Mouse (Mus musculus) heart, postnatal 0 days (tissue): Measurements from ENCODE around the gene Susd1.

Source experiments
- CTCF ChIP-seq: IDR thresholded peaks from 2 replicates; pipeline ENCODE4 v1.5.1; 2016; ENCODE audit warnings: antibody characterized with exemption, control low read depth, low read depth
- EP300 ChIP-seq: IDR thresholded peaks from 2 replicates; pipeline ENCODE4 v1.6.1; 2016; ENCODE audit warnings: antibody characterized with exemption, low read depth

DNA sequence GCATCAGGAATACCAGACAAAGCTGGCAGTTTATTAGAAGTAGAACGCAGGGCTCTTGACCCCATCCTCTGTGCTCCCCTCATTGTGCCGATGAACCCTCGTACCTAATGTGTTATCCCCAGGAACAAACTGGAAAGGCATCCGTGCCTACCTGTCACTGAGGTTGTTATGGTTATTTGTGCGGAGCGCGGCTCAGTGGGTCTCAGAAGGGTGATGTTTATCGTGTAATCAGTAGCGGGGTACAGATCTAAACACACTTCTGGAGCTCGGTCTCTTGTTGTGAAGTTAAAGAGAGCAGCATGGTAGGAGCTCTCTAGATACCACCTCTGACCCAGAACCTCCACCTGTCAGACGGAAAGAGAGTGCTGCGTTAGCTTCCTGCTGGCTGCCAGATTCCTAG lies 72.9 kb downstream of the Susd1 start:
- TF ChIP-seq EP300 (no peak), CTCF (no peak)
